Mouse (Mus musculus) olfactory bulb, adult 2 months (tissue): ENCODE results near the gene Nav2.

Experiments used
- CTCF ChIP-seq: fragments of 200-500 bp; IDR thresholded peaks from 2 replicates; pipeline ENCODE4 v1.5.1; 2012; ENCODE audit warnings: low read depth, mild to moderate bottlenecking, low read length, moderate library complexity; ENCODE audit not compliant: insufficient read depth
- POLR2A ChIP-seq: fragments of 200-500 bp; IDR thresholded peaks from 2 replicates; pipeline ENCODE4 v1.6.1; 2012; ENCODE audit warnings: mild to moderate bottlenecking, low read depth, low read length, moderate library complexity; ENCODE audit not compliant: insufficient read depth

DNA sequence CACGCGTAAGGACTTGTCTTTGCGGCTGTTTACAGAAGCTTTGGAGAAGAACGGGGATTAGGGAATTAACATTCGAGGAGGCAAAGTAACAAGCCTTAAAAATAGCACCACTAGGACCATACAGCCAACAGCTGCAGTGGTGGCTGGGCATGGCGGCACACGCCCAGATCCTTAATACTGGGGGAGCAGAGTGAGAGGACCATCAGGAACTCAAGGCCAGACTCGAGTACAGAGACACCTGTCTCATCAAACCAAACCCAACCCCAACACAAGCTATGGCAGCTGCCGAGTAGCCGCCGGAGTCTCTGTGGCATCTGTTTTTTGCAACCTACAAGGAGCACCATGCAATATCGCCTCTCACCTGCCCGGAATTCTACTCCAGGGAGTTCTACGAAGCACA lies 33.4 kb upstream of the Nav2 start:
- TF ChIP-seq POLR2A (no peak), CTCF (no peak)
